Comparison of ENCODE assay signal across 9 mouse cellular contexts in genomic region chr4:117312416-117313084, GRCm38 (mm10).
DNase-seq lines count a peak whose midpoint lies in the region; ATAC-seq and TF ChIP-seq lines count a peak whose summit lies in the region.
"Had no signal": no experiment of that assay in that cellular context is flagged by ENCODE, and none has a peak within 500 bp of the region (broad histone marks: within the 10 kb centered on the region; RNA-seq: fewer than 3 reads in every experiment).

No protein-coding gene starts in this region.

- 0 out of 2 replicates have a peak overlapping the region, but pooled peaks have one; percentile 1 for H3K4me3 ChIP-seq in heart, embryonic 11.5 days (ENCODE audit: low read depth, low read length)
- no peak overlapping the region for H3K4me3 ChIP-seq in bone marrow, adult 2 months (replicated peaks; ENCODE audit: control insufficient read depth, low read depth, low read length)
- peak overlapping the region; percentile 36 for H3K4me3 ChIP-seq in limb, embryonic 10.5 days
- no peak overlapping the region for H3K4me3 ChIP-seq in neural tube, embryonic 12.5 days

- no peak for TF ChIP-seq CTCF in bone marrow, adult 2 months (IDR thresholded peaks at IDR 0.05; ENCODE audit: control insufficient read depth, insufficient read depth, low read length)

- peaks cover 43% of the 10 kb centered on the region for H3K27me3 ChIP-seq in heart, embryonic 11.5 days (ENCODE audit: control insufficient read depth, insufficient read depth, low read length)
- H3K27me3 ChIP-seq in limb, embryonic 10.5 days (ENCODE audit: low read depth, poor library complexity, severe bottlenecking) = peaks cover 99% of the 10 kb centered on the region
- H3K27me3 ChIP-seq in neural tube, embryonic 12.5 days (replicated peaks) = peaks cover 59% of the 10 kb centered on the region

- peaks cover 13% of the 10 kb centered on the region for H3K4me1 ChIP-seq in heart, embryonic 11.5 days (ENCODE audit: control insufficient read depth, insufficient read depth, low read length)
- no peaks in the 10 kb centered on the region for H3K4me1 ChIP-seq in bone marrow, adult 2 months (ENCODE audit: control insufficient read depth, insufficient read depth, low read length)
- peaks cover 69% of the 10 kb centered on the region for H3K4me1 ChIP-seq in limb, embryonic 10.5 days
- H3K4me1 ChIP-seq in neural tube, embryonic 12.5 days = peaks cover 45% of the 10 kb centered on the region

- peak; percentile 55; the same call in 1 of the 2 replicates for ATAC-seq in heart, embryonic 11.5 days (replicated peaks; ENCODE audit: insufficient number of reproducible peaks, low FRiP score, low TSS enrichment)
- 0 out of 2 replicates have a peak, but pooled peaks have one; percentile 23 for ATAC-seq in neural tube, embryonic 12.5 days (ENCODE audit: low FRiP score, low read depth)

- H3K4me2 ChIP-seq in heart, embryonic 11.5 days = peak overlapping the region; percentile 56
- peak overlapping the region; percentile 32 for H3K4me2 ChIP-seq in neural tube, embryonic 12.5 days (replicated peaks)

- no peak for TF ChIP-seq POLR2A in bone marrow, adult 2 months (IDR thresholded peaks at IDR 0.05; ENCODE audit: borderline replicate concordance, control insufficient read depth, low read depth, low read length)

- H3K27ac ChIP-seq in heart, embryonic 11.5 days (ENCODE audit: low read depth, low read length) = no peak overlapping the region
- peak overlapping the region; percentile 62 for H3K27ac ChIP-seq in bone marrow, adult 2 months (ENCODE audit: control insufficient read depth, insufficient read depth, low read depth, low read length, poor library complexity)
- peak overlapping the region; percentile 59; the same call in 1 of the 2 replicates for H3K27ac ChIP-seq in limb, embryonic 10.5 days
- no peak overlapping the region for H3K27ac ChIP-seq in neural tube, embryonic 12.5 days

- H3K9me3 ChIP-seq in heart, embryonic 11.5 days (replicated peaks; ENCODE audit: control insufficient read depth, low read length) = no peaks in the 10 kb centered on the region
- no peaks in the 10 kb centered on the region for H3K9me3 ChIP-seq in limb, embryonic 10.5 days (replicated peaks)
- H3K9me3 ChIP-seq in neural tube, embryonic 12.5 days = no peaks in the 10 kb centered on the region

- intact Hi-C loops in heart, postnatal 25 days (cut with DNase I) = no loop called here
- intact Hi-C loops in left cerebral cortex, postnatal 4 days (cut with DNase I) = no loop called here

- peak overlapping the region; percentile 24; the same call in 1 of the 2 replicates for H3K9ac ChIP-seq in heart, embryonic 11.5 days (ENCODE audit: low read depth, low read length)
- H3K9ac ChIP-seq in neural tube, embryonic 12.5 days = no peak overlapping the region

- WGBS in heart, embryonic 11.5 days (ENCODE audit: insufficient replicate concordance) = under 1% methylated on average over 26 of the region's 26 CpGs
- WGBS in bone marrow, adult 2 months = 72% methylated on average over 26 of the region's 26 CpGs
- WGBS in limb, embryonic 10.5 days = under 1% methylated on average over 26 of the region's 26 CpGs
- 5% methylated on average over 26 of the region's 26 CpGs for WGBS in neural tube, embryonic 12.5 days

- H3K36me3 ChIP-seq in heart, embryonic 11.5 days (ENCODE audit: control insufficient read depth, insufficient read depth, low read length) = no peaks in the 10 kb centered on the region
- H3K36me3 ChIP-seq in limb, embryonic 10.5 days = no peaks in the 10 kb centered on the region
- H3K36me3 ChIP-seq in neural tube, embryonic 12.5 days = no peaks in the 10 kb centered on the region

- DNase-seq in heart, postnatal 25 days (ENCODE audit: low spot score) = no peak
- peak; percentile 54 for DNase-seq in limb, embryonic 10.5 days (ENCODE audit: low spot score)
- no peak for DNase-seq in MN1 (ENCODE audit: low spot score)
- no peak for DNase-seq in testis, postnatal 14 days (ENCODE audit: low spot score)
- DNase-seq in left cerebral cortex, postnatal 4 days = no peak
- DNase-seq: cerebellum, adult 18-20 months had no signal

Comparison
In these comparisons a context has a peak if more than half of its experiments do, and no peak if none do; other contexts are left out.
1. H3K27ac ChIP-seq: peak in bone marrow, adult 2 months (single experiment) and limb, embryonic 10.5 days (single experiment); none in heart, embryonic 11.5 days (single experiment) and neural tube, embryonic 12.5 days (single experiment).
2. H3K4me3 ChIP-seq: peak in heart, embryonic 11.5 days (single experiment) and limb, embryonic 10.5 days (single experiment); none in bone marrow, adult 2 months (single experiment) and neural tube, embryonic 12.5 days (single experiment).